Mouse (Mus musculus): ENCODE results near the gene Rab20. TPM values are rescaled to one million over a fixed set of nuclear protein-coding genes. Genes with fewer than 3 reads are reported as not detected.

Rab20 gene
- polyA plus RNA-seq (2012; ENCODE audit: insufficient read depth, insufficient read length, missing spikeins), result 1.6 and 3.2 TPM in 2 replicates

DNA sequence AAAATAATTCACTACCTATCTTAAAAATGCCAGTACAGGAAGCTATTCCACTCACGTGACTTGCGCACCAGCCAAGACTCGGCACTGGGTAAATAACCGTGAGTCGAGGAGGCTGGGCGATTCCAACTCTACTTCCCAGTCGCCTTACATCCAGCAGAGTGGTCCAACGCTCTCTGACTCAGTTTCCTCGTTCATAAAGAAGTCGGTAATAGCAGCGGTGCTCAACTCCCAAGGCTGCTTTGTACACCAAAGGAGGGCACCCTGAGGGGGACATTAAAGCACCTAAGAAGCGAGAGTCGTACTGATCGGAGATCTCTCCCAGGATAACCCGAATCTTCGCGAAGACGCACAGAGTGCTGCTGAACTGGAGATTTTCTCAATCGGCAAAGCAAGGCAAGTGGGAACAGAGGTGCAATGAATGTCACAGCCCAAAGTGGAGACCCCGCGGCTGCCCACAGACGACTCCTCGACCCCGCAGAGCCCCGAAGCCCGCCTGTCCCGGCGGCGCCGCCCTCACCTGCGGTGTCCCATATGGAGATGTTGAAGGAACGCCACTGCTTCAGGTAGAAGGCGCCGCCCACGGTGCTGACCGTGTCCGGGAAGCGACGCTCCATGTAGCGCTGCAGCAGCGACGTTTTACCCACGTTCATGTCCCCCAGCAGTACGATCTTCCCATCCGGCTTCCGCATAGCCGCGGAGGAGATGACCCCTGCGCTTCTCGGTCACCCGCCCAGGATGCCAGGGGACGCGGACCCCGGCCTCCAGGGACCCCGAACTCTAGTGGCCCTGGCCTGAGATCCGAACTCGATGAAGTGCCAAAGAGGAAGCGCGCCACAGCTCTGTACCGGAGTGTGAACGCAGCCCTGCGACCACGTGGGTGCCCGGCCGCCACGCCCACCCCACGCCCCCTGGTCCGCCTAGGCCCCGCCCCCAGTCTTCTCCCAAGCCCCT lies at the start of gene Rab20:
TSS of gene Rab20 (minus strand) at position 900 of the 951 bp plus-strand sequence.
- Histone ChIP-seq H3K27ac (replicated peaks; ENCODE audit: low read depth, low read length) (peak within 1 kb of the TSS; percentile 80), H3K4me1 (ENCODE audit: control insufficient read depth, insufficient read depth, insufficient read length, low read length) (peaks cover 8% of the 10 kb centered on the region), H3K4me3 (ENCODE audit: insufficient read depth, low read depth, low read length) (peak within 1 kb of the TSS; percentile 69)

DNA sequence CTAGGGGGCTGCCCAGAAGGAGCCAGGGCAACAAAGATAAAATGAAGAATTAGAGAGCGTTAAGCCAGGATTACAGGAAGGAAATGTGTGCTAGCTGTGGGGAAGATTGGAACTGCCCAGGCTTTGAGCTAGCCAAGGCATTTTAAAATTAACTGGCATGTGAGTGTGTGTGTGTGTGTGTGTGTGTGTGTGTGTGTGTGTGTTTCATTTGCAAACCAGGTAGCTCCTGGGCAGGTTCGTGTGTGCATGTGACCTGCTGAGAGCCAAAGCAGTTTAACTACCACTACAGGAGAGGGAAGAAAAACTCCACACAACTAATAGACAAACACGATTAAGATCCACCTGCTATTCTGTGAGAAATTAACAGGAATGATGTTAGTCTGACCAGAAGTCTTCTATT lies 44.8 kb upstream of the Rab20 start:
- H3K4me1 ChIP-seq (ENCODE audit: control insufficient read depth, insufficient read depth, insufficient read length, low read length), result no peaks in the 10 kb centered on the region
- no peak overlapping the region for H3K4me3 ChIP-seq (ENCODE audit: insufficient read depth, low read depth, low read length)
- no peak overlapping the region for H3K27ac ChIP-seq (replicated peaks; ENCODE audit: low read depth, low read length)

DNA sequence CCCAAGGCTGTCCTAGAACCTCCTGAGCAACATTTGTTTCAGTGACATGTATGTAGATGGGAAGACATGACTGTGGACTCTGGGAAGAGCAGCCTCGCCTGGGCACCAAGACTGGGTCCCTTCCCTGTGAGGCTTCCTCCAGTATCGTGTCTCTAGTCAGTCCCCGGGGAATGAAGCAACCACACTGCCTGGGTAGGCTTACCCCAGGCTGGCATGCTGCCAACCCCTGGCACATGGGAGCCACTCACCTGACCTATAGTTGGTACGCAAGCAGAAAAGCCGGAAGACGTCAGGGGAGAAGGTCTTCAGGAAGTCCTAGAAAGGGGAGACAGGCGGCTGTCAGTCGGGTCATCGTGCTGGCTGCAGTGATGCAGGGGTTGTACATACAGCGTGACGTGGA lies 40.2 kb upstream of the Rab20 start:
- H3K4me3 ChIP-seq (ENCODE audit: insufficient read depth, low read depth, low read length), result no peak overlapping the region
- H3K4me1 ChIP-seq (ENCODE audit: control insufficient read depth, insufficient read depth, insufficient read length, low read length), result no peaks in the 10 kb centered on the region

DNA sequence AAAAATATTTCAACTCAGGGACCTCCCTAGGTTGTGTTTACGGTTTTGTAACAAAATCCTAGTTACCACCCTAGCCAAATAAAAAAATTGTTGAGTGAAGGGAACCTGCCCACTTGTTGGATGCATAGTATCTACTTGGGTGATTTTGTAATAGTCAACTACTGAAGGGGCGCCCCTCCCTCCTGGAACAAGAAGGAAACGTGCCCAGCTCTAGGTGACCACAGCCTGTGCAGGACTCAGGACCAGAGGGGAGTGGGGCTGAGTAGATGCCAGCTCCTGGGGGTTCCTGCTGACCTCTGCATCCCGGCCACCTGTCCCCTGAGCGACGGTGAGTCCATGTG lies 39.5 kb upstream of the Rab20 start:
- Histone ChIP-seq H3K4me1 (ENCODE audit: control insufficient read depth, insufficient read depth, insufficient read length, low read length) (no peaks in the 10 kb centered on the region), H3K4me3 (ENCODE audit: insufficient read depth, low read depth, low read length) (no peak overlapping the region), H3K27ac (replicated peaks; ENCODE audit: low read depth, low read length) (no peak overlapping the region)

More for the DNA sequence above, 40.2 kb upstream of the Rab20 start:
- no peak overlapping the region for H3K27ac ChIP-seq (replicated peaks; ENCODE audit: low read depth, low read length)

DNA sequence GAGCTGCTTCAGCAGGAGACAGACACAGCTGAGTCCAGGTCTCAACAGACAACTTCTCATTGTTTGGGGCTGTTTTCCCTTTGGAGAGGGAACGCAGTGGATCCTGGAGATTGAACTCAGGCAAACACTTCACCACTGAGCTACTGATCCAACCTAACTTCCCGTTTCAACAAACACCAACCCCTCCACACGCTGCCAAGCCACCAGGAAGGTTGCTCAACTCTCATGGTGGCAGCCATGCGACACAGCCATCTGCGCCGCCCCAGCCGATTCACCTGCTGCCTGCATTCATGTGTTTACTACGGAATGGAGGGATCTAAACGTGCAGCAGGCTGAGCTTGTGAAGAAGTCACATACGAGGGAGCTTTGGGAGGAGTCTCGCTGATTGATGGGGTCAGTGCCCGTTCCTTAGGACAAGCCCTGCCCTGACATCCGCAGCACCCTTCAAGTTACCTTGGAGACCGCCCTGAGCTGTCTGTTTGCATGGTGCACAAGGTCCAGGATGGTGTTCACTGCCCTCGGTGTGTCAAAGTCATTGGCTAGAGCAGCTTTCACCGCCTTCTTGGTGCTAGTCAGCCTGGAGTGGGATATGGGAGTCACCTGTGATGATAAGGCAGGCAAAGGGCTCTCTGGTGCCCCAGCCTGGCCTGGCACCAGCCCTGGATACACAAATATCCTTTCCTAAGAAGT lies 39.0 kb upstream of the Rab20 start:
- Histone ChIP-seq H3K4me3 (ENCODE audit: insufficient read depth, low read depth, low read length) (no peak overlapping the region), H3K4me1 (ENCODE audit: control insufficient read depth, insufficient read depth, insufficient read length, low read length) (no peaks in the 10 kb centered on the region), H3K27ac (replicated peaks; ENCODE audit: low read depth, low read length) (no peak overlapping the region)

DNA sequence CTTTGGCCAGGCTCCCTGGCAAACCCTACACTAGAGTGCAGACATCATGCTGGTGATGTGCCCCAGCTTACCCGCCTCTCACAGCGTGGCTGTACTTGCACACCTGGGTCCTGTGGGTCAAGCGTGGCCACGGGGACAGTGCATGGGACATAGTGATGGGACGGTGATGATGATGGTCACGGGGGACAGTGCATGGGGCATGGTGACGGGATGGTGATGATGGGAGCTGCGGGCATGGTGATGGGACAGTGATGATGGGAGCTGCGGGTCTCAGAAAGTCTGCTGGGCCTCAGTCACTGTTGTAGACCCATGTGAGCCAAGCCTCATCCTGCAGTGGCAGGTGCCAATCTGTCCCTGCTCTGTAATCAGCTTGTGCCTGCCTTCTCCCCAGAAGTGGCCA lies 37.8 kb upstream of the Rab20 start:
- Histone ChIP-seq H3K4me1 (ENCODE audit: control insufficient read depth, insufficient read depth, insufficient read length, low read length) (no peaks in the 10 kb centered on the region), H3K27ac (replicated peaks; ENCODE audit: low read depth, low read length) (no peak overlapping the region), H3K4me3 (ENCODE audit: insufficient read depth, low read depth, low read length) (no peak overlapping the region)

DNA sequence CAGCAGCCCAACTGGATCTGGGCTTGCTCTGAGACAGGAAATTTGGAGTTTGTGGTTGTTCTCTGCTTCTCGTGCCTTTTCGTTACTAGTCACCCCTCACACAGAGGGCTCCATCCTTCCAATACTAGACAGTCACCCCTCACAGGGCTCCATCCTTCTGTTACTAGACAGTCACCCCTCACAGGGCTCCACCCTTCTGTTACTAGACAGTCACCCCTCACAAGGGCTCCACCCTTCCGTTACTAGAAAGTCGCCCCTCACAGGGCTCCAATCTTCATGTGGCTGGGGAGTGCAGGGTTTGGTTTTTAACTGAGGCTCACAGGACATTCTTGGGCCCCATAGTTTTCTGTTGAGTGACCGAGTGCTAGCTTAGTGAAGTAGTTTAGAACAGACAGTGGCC lies 34.7 kb upstream of the Rab20 start:
- no peak overlapping the region for H3K4me3 ChIP-seq (ENCODE audit: insufficient read depth, low read depth, low read length)
- no peak overlapping the region for H3K27ac ChIP-seq (replicated peaks; ENCODE audit: low read depth, low read length)
- no peaks in the 10 kb centered on the region for H3K4me1 ChIP-seq (ENCODE audit: control insufficient read depth, insufficient read depth, insufficient read length, low read length)

DNA sequence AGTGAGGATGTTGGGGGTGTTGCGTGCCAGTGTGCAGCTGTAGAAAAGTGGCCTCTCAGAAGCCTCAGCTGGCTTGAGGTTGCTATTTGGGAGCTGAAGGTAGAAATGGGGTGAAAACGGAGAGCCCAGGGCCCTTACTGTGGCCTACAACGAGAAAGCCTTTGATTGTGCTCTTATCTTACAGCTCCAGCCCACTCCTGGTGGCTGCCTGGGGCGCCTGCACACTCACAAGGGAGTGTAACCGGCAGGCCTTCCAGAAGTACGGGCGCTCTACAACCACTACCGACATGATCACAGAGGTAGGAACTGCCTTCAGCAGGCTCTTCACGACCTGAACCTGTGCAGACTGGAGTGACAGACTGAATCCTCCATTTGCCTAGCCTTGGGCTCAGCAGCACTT lies 34.2 kb upstream of the Rab20 start:
- Histone ChIP-seq H3K27ac (replicated peaks; ENCODE audit: low read depth, low read length) (no peak overlapping the region), H3K4me3 (ENCODE audit: insufficient read depth, low read depth, low read length) (no peak overlapping the region), H3K4me1 (ENCODE audit: control insufficient read depth, insufficient read depth, insufficient read length, low read length) (no peaks in the 10 kb centered on the region)

DNA sequence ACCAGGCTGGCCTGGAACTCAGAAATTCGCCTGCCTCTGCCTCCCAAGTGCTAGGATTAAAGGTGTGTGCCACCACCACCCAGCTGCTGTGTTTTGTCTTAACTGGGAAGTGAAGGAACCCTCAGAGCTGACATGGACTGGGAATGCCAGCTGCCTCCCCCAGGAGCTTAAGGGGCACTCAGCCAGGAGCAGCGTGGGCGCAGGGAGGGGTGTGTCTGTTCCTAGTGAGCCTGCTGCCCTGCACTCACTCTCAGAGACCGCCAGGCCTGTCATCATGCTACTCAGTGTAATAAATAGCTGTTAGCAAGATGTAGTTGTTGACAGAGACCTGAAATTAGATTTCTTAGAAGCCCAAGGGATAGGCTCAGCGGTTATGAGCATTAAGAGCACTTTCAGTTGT lies 32.5 kb upstream of the Rab20 start:
- H3K4me1 ChIP-seq (ENCODE audit: control insufficient read depth, insufficient read depth, insufficient read length, low read length), result no peaks in the 10 kb centered on the region
- H3K27ac ChIP-seq (replicated peaks; ENCODE audit: low read depth, low read length), result no peak overlapping the region
- H3K4me3 ChIP-seq (ENCODE audit: insufficient read depth, low read depth, low read length), result no peak overlapping the region

DNA sequence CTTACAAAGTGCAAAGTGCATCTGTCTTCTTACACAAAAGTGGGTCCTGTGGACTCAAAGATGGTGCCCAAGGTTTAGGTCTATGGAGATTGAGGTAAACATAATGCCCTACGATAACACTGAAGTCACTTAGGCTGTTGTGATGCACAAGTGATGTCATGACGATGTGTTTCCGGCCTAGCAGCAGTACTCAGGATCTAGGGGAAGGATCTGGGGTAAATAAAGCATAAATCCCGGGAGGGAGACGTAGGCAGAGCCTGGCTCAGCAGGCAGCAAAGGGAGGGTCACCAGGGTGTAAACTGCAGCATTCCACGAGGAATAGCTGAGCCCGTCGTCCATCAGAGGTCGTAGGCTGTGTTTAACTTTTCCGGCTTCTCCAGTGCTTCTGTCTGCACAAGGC lies 30.4 kb upstream of the Rab20 start:
- Histone ChIP-seq H3K4me1 (ENCODE audit: control insufficient read depth, insufficient read depth, insufficient read length, low read length) (no peaks in the 10 kb centered on the region), H3K27ac (replicated peaks; ENCODE audit: low read depth, low read length) (no peak overlapping the region), H3K4me3 (ENCODE audit: insufficient read depth, low read depth, low read length) (no peak overlapping the region)

DNA sequence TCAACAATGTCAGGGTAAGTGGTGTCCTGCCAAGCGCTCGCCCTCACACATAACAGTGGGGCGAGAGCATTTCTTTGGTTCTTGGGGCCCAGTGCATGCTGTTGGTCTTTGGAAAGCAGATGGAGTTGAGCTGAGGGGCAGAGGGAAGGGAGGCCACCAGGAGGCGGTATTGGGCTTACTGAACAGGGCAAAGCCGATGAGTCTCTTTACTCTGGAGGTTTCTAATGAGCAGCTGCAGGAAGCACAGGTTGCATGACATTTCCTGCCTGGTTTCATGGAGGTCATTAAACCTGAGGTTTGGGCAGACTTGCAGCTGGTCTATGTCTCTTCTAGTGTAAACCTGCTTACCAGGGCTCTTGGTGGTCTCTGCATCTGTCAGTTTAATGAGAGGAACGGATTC lies 28.3 kb upstream of the Rab20 start:
- Histone ChIP-seq H3K4me1 (ENCODE audit: control insufficient read depth, insufficient read depth, insufficient read length, low read length) (no peaks in the 10 kb centered on the region), H3K27ac (replicated peaks; ENCODE audit: low read depth, low read length) (no peak overlapping the region)

DNA sequence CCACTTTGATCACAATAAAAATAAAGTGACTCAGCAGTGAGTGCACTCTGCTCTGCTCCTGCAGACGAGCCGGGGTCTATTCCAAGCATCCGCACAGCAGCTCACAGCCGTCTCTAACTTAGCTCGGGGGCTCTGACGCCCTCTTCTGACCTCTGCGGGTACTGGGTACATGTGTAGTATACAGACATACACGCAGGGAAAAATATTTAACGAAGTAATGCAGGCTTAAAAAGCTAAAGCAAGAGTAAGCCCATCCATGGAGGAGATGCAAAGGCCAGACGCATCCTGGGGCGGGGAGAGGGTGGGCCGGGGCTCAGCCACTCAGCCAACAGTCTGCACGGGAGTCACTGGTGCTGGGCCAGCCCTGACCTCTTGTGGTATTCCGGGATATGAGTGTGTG lies 27.6 kb upstream of the Rab20 start:
- no peak overlapping the region for H3K4me3 ChIP-seq (ENCODE audit: insufficient read depth, low read depth, low read length)
- no peak overlapping the region for H3K27ac ChIP-seq (replicated peaks; ENCODE audit: low read depth, low read length)
- H3K4me1 ChIP-seq (ENCODE audit: control insufficient read depth, insufficient read depth, insufficient read length, low read length), result no peaks in the 10 kb centered on the region

More for the DNA sequence above, 28.3 kb upstream of the Rab20 start:
- no peak overlapping the region for H3K4me3 ChIP-seq (ENCODE audit: insufficient read depth, low read depth, low read length)

DNA sequence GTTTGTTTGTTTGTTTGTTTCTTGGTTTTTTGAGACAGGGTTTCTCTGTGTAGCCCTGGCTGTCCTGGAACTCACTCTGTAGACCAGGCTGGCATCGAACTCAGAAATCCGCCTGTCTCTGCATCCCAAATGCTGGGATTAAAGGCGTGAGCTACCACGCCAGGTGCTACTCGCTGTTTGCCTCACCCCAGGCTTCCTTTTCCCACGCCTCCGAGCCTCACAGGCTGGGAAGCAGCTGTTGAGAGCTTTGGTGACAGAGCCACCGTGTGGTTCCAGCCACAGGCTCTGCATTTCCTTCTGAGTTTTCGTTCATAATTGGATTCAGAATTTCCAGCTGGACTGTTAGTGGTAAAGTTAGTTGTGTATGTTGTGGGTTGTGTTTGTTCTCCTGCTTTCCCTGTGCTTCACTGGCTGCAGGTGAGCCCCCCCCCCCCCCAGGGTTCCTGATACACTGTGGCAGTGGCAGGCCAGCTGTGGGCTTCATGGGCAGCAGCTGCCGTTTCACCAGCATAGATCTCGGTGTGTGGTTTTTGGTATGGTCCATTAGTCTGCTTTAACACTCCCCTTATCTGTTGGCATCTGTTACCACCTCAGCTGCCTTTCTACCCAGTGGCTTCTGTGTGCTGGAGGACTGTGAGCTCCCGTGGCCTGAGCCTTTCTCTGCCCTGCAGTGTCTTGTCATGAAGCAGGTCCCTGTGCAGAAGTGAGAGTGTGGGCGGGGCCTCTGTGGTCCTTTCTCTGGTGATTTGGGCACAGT lies 25.1 kb upstream of the Rab20 start:
- no peak overlapping the region for H3K27ac ChIP-seq (replicated peaks; ENCODE audit: low read depth, low read length)
- H3K4me1 ChIP-seq (ENCODE audit: control insufficient read depth, insufficient read depth, insufficient read length, low read length), result peaks cover 1% of the 10 kb centered on the region; the same call in 1 of the 2 replicates
- no peak overlapping the region for H3K4me3 ChIP-seq (ENCODE audit: insufficient read depth, low read depth, low read length)

DNA sequence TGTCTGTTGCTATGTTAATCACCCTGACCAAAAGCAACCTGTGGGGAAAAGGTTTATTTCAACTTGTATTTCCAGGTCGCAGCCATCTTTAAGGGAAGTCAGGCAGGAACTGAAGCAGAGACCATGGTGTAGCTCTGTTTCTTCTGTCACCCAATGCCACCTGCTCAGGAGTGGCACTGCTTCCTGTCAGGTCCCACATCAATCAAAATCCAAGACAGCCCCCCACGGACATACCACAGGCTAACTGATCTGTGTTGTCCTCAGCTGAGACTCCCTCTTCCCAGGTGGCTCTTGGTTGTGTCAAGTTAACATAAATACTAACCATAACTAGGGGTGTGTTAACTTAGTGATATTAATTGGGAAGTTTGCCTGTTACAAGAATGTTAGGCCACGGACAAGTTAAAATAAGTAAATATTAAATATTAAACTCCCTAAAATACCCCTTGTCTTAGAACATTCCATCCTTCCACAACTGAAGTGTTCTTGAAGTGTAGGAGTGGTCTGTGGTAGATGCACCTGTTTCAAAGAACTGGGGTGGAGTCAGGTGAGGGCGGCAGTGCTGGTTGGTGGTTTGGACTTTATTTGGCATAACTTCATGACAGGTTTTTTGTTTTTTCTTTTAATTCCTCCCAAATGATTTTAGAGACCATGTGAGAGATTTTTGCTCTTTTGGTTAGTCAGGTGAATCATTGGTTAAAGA lies 20.4 kb upstream of the Rab20 start:
- no peak overlapping the region for H3K27ac ChIP-seq (replicated peaks; ENCODE audit: low read depth, low read length)
- peaks cover 7% of the 10 kb centered on the region; the same call in 1 of the 2 replicates for H3K4me1 ChIP-seq (ENCODE audit: control insufficient read depth, insufficient read depth, insufficient read length, low read length)
- peak overlapping the region; percentile 98 for H3K4me3 ChIP-seq (ENCODE audit: insufficient read depth, low read depth, low read length)

DNA sequence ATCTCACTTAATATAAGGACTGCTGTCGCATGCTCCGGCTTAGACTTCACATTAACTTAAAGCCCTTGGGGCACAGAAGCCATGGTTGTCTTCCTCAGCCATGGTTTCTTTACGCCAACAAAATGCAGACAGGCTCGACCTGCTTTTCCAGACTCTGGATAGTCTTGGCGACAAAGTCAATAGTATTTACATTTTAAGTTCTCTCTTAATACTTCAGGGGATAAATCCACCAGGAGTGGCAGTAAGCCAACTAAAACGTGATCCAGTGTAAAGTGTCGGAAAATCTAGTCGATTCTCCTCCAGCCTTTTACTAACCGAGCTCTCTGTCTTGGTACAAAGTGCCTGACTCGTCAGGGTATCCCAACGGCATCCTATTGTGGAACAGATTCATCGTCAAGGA lies 19.8 kb upstream of the Rab20 start:
- H3K27ac ChIP-seq (replicated peaks; ENCODE audit: low read depth, low read length), result no peak overlapping the region
- peak overlapping the region; percentile 98 for H3K4me3 ChIP-seq (ENCODE audit: insufficient read depth, low read depth, low read length)
- peaks cover 7% of the 10 kb centered on the region; the same call in 1 of the 2 replicates for H3K4me1 ChIP-seq (ENCODE audit: control insufficient read depth, insufficient read depth, insufficient read length, low read length)

Measured in brown adipose tissue, adult 24 weeks (tissue).